28 mouse cellular contexts compared by ENCODE assay signal in genomic region chr10:94295923-94296605, GRCm38 (mm10). TPM values are rescaled to one million over a fixed set of nuclear protein-coding genes. Genes with fewer than 3 reads are reported as not detected.
DNase-seq lines count a peak whose midpoint lies in the region; ATAC-seq and TF ChIP-seq lines count a peak whose summit lies in the region.
"Had no signal": no experiment of that assay in that cellular context is flagged by ENCODE, and none has a peak within 500 bp of the region (broad histone marks: within the 10 kb centered on the region; RNA-seq: fewer than 3 reads in every experiment).

No protein-coding gene starts in this region.

- intact Hi-C loops in gastrocnemius, postnatal 14 days (cut with DNase I; ENCODE audit: low total_unique reads) = no loop called here

- H3K27ac ChIP-seq in midbrain, embryonic 10.5 days (replicated peaks) = peak overlapping the region; percentile 83; the same call in 1 of the 2 replicates
- H3K27ac ChIP-seq in midbrain, embryonic 16.5 days (ENCODE audit: low read length) = no peak overlapping the region
- H3K27ac ChIP-seq in hindbrain, embryonic 13.5 days = peak overlapping the region; percentile 82; the same call in 1 of the 2 replicates
- H3K27ac ChIP-seq in midbrain, embryonic 12.5 days (replicated peaks) = peak overlapping the region; percentile 80
- no peak overlapping the region for H3K27ac ChIP-seq in cerebellum, adult 2 months (ENCODE audit: insufficient read depth, low read length)
- H3K27ac ChIP-seq: embryonic facial prominence, embryonic 13.5 days; heart, embryonic 15.5 days; intestine, embryonic 15.5 days had no signal

- TF ChIP-seq POLR2A in cerebellum, adult 2 months (IDR thresholded peaks at IDR 0.05; ENCODE audit: borderline replicate concordance, insufficient read depth, low read length) = no peak

- no peak for ATAC-seq in midbrain, embryonic 16.5 days
- ATAC-seq in hindbrain, embryonic 13.5 days (ENCODE audit: low FRiP score) = 0 out of 2 replicates have a peak, but pooled peaks have one; percentile 1
- ATAC-seq in midbrain, embryonic 12.5 days (ENCODE audit: low FRiP score, low read depth) = no peak
- ATAC-seq: activated CD4-positive, CD25-positive, alpha-beta regulatory T cell, adult 4 months; intestine, embryonic 15.5 days; liver, postnatal 0 days; lung, postnatal 0 days had no signal

- H3K4me2 ChIP-seq in midbrain, embryonic 16.5 days (ENCODE audit: low read length) = no peak overlapping the region
- no peak overlapping the region for H3K4me2 ChIP-seq in hindbrain, embryonic 13.5 days
- H3K4me2 ChIP-seq in midbrain, embryonic 12.5 days (replicated peaks) = no peak overlapping the region
- H3K4me2 ChIP-seq: embryonic facial prominence, embryonic 13.5 days; heart, embryonic 15.5 days; intestine, embryonic 15.5 days; liver, embryonic 11.5 days had no signal

- DNase-seq in midbrain, embryonic 10.5 days (ENCODE audit: low spot score) = no peak
- no peak for DNase-seq in liver
- DNase-seq in cerebellum, adult 2 months = no peak
- no peak for DNase-seq in gastrocnemius, postnatal 14 days
- DNase-seq: heart, postnatal 4 days; kidney, adult 8-10 months; kidney, postnatal 10 days; liver, postnatal 0 days; right cerebral cortex, postnatal 25 days; spleen, adult 18-20 months had no signal

- no peak overlapping the region for H3K4me3 ChIP-seq in midbrain, embryonic 10.5 days
- no peak overlapping the region for H3K4me3 ChIP-seq in midbrain, embryonic 16.5 days (ENCODE audit: low read depth, low read length)
- H3K4me3 ChIP-seq in hindbrain, embryonic 13.5 days = no peak overlapping the region
- no peak overlapping the region for H3K4me3 ChIP-seq in midbrain, embryonic 12.5 days
- H3K4me3 ChIP-seq in cerebellum, adult 2 months (replicated peaks; ENCODE audit: insufficient read depth, low read depth, low read length) = no peak overlapping the region
- H3K4me3 ChIP-seq: embryonic facial prominence, embryonic 13.5 days; erythroblast, embryonic 14.5 days; heart, embryonic 15.5 days; intestine, embryonic 15.5 days had no signal

- no peaks in the 10 kb centered on the region for H3K9me3 ChIP-seq in midbrain, embryonic 10.5 days (replicated peaks)
- H3K9me3 ChIP-seq in midbrain, embryonic 16.5 days (replicated peaks; ENCODE audit: control insufficient read depth, low read length, poor library complexity, severe bottlenecking) = no peaks in the 10 kb centered on the region
- H3K9me3 ChIP-seq in hindbrain, embryonic 13.5 days = no peaks in the 10 kb centered on the region
- H3K9me3 ChIP-seq in midbrain, embryonic 12.5 days = no peaks in the 10 kb centered on the region
- H3K9me3 ChIP-seq: embryonic facial prominence, embryonic 13.5 days; heart, embryonic 15.5 days; intestine, embryonic 15.5 days had no signal

- no peaks in the 10 kb centered on the region for H3K27me3 ChIP-seq in midbrain, embryonic 10.5 days (ENCODE audit: low read depth, poor library complexity, severe bottlenecking)
- no peaks in the 10 kb centered on the region for H3K27me3 ChIP-seq in midbrain, embryonic 16.5 days (ENCODE audit: control insufficient read depth, insufficient read depth, low read depth, low read length)
- H3K27me3 ChIP-seq in hindbrain, embryonic 13.5 days = no peaks in the 10 kb centered on the region
- no peaks in the 10 kb centered on the region for H3K27me3 ChIP-seq in midbrain, embryonic 12.5 days
- no peaks in the 10 kb centered on the region for H3K27me3 ChIP-seq in cerebellum, adult 2 months (ENCODE audit: control insufficient read depth, insufficient read depth, low read length)
- H3K27me3 ChIP-seq: embryonic facial prominence, embryonic 13.5 days; heart, embryonic 15.5 days; intestine, embryonic 15.5 days had no signal

- no peaks in the 10 kb centered on the region for H3K36me3 ChIP-seq in midbrain, embryonic 10.5 days
- no peaks in the 10 kb centered on the region for H3K36me3 ChIP-seq in midbrain, embryonic 16.5 days (ENCODE audit: control insufficient read depth, insufficient read depth, low read length)
- H3K36me3 ChIP-seq in hindbrain, embryonic 13.5 days = no peaks in the 10 kb centered on the region
- H3K36me3 ChIP-seq in midbrain, embryonic 12.5 days = no peaks in the 10 kb centered on the region
- H3K36me3 ChIP-seq: embryonic facial prominence, embryonic 13.5 days; heart, embryonic 15.5 days; intestine, embryonic 15.5 days had no signal

- WGBS in midbrain, embryonic 10.5 days = 96% methylated on average over 5 of the region's 5 CpGs
- 92% methylated on average over 5 of the region's 5 CpGs for WGBS in midbrain, embryonic 16.5 days
- 84% methylated on average over 5 of the region's 5 CpGs for WGBS in hindbrain, embryonic 13.5 days
- 95% methylated on average over 5 of the region's 5 CpGs for WGBS in midbrain, embryonic 12.5 days
- WGBS in cerebellum, adult 2 months = 97% methylated on average over 5 of the region's 5 CpGs

- TF ChIP-seq CTCF in cerebellum, adult 2 months (IDR thresholded peaks at IDR 0.05; ENCODE audit: borderline replicate concordance, insufficient read depth, low read depth, low read length) = no peak

- H3K9ac ChIP-seq in midbrain, embryonic 16.5 days (ENCODE audit: low read depth, low read length) = no peak overlapping the region
- no peak overlapping the region for H3K9ac ChIP-seq in hindbrain, embryonic 13.5 days
- no peak overlapping the region for H3K9ac ChIP-seq in midbrain, embryonic 12.5 days (replicated peaks)
- H3K9ac ChIP-seq: embryonic facial prominence, embryonic 13.5 days; heart, embryonic 15.5 days; intestine, embryonic 15.5 days; liver, postnatal 0 days had no signal

- peaks cover 32% of the 10 kb centered on the region for H3K4me1 ChIP-seq in midbrain, embryonic 10.5 days
- peaks cover 14% of the 10 kb centered on the region for H3K4me1 ChIP-seq in midbrain, embryonic 16.5 days (ENCODE audit: control insufficient read depth, insufficient read depth, low read length)
- H3K4me1 ChIP-seq in hindbrain, embryonic 13.5 days (replicated peaks) = peaks cover 27% of the 10 kb centered on the region
- H3K4me1 ChIP-seq in midbrain, embryonic 12.5 days = peaks cover 22% of the 10 kb centered on the region
- peaks cover 7% of the 10 kb centered on the region; the same call in 1 of the 2 replicates for H3K4me1 ChIP-seq in cerebellum, adult 2 months (ENCODE audit: control insufficient read depth, insufficient read depth, low read length)
- H3K4me1 ChIP-seq: heart, embryonic 15.5 days; intestine, embryonic 15.5 days had no signal

RNA-seq across cellular contexts. Expression of gene Gm4792, which starts 2.4 kb away (rescaled TPM):
- 0.17 TPM in 1 of 2 replicates, not detected in the other for polyA plus RNA-seq in midbrain, embryonic 10.5 days (2016; fragmentation: Nextera tagmentation; extraction: Ambion mirVana)
- polyA plus RNA-seq in midbrain, embryonic 16.5 days (2015; fragmentation: Nextera tagmentation; extraction: Ambion mirVana) = 0.74 TPM in 1 of 2 replicates, not detected in the other
- 0.35 and 0.45 TPM in 2 replicates for polyA plus RNA-seq in hindbrain, embryonic 13.5 days (2015; fragmentation: Nextera tagmentation; extraction: Ambion mirVana)
- 0.48 TPM in 1 of 2 replicates, not detected in the other for polyA plus RNA-seq in midbrain, embryonic 12.5 days (2016; fragmentation: Nextera tagmentation; extraction: Ambion mirVana)
- not detected in 2 replicates for polyA plus RNA-seq in cerebellum, adult 2 months (2012; rRNA removed)
- not detected for total RNA-seq in gastrocnemius, postnatal 14 days (2021)
- total RNA-seq: adrenal gland, postnatal 10 days; gastrocnemius, postnatal 4 days; heart, postnatal 4 days; layer of hippocampus, postnatal 25 days; left cerebral cortex, postnatal 10 days; MEL had no signal
- polyA plus RNA-seq: activated CD4-positive, CD25-positive, alpha-beta regulatory T cell, adult 4 months; C2C12; embryonic facial prominence, embryonic 13.5 days; erythroblast, embryonic 14.5 days; heart, embryonic 15.5 days; intestine, embryonic 15.5 days; limb, embryonic 11.5 days; liver, embryonic 11.5 days; liver, postnatal 0 days; lung, postnatal 0 days; testis, adult 2 months had no signal

RNA-seq across cellular contexts. Expression of gene Tmcc3, which starts 15.7 kb away (rescaled TPM):
- polyA plus RNA-seq in midbrain, embryonic 10.5 days (2016; fragmentation: Nextera tagmentation; extraction: Ambion mirVana) = 2.9 and 3.0 TPM in 2 replicates
- polyA plus RNA-seq in midbrain, embryonic 16.5 days (2015; fragmentation: Nextera tagmentation; extraction: Ambion mirVana) = 16.4 and 16.8 TPM in 2 replicates
- 7.5 and 8.3 TPM in 2 replicates for polyA plus RNA-seq in hindbrain, embryonic 13.5 days (2015; fragmentation: Nextera tagmentation; extraction: Ambion mirVana)
- polyA plus RNA-seq in midbrain, embryonic 12.5 days (2016; fragmentation: Nextera tagmentation; extraction: Ambion mirVana) = 4.8 and 5.4 TPM in 2 replicates
- 32.6 and 40.1 TPM in 2 replicates for polyA plus RNA-seq in cerebellum, adult 2 months (2012; rRNA removed)
- total RNA-seq in gastrocnemius, postnatal 14 days (2021) = 10 to 100 TPM; 21.8 to 26.8 TPM

Comparison
In these comparisons a context has a peak if more than half of its experiments do, and no peak if none do; other contexts are left out.
1. H3K27ac ChIP-seq: peak in midbrain, embryonic 10.5 days (single experiment), hindbrain, embryonic 13.5 days (single experiment) and midbrain, embryonic 12.5 days (single experiment); none in midbrain, embryonic 16.5 days (single experiment) and cerebellum, adult 2 months (single experiment).